Mouse (Mus musculus) T-helper 1 cell (primary cell): ENCODE measurements around the gene S100a4.

Experiments used
- in situ Hi-C: fragments of 300-600 bp; cut with MboI, MseI; formaldehyde crosslinking; loops from one replicate; pipeline ENCODE4 v1.15.1; 2025; ENCODE audit warnings: high pct_unique_total_duplicates

S100a4 gene

GRCm38 (mm10) chr3:90598212-90598611, 5.4 kb upstream of the S100a4 start:
- in situ Hi-C loops, result no loop called here

GRCm38 (mm10) chr3:90599401-90599800, 4.2 kb upstream of the S100a4 start:
- in situ Hi-C loops, result no loop called here

- in situ Hi-C loops, result no loop called here
These were observed 3.5 kb upstream of the S100a4 start for GRCm38 (mm10) chr3:90600036-90600435.

GRCm38 (mm10) chr3:90600458-90601195, 2.9 kb upstream of the S100a4 start:
- in situ Hi-C loops, result no loop called here

GRCm38 (mm10) chr3:90601486-90602110, 2.0 kb upstream of the S100a4 start, which contains the start of gene Gm42674:
Gm42674 (plus strand) TSS chr3:90601904.
- in situ Hi-C loops, result no loop called here

GRCm38 (mm10) chr3:90604416-90604815, 845 bp downstream of the S100a4 start:
- in situ Hi-C loops, result no loop called here

GRCm38 (mm10) chr3:90605049-90605448, 1.5 kb downstream of the S100a4 start:
- in situ Hi-C loops, result no loop called here

- in situ Hi-C loops, result no loop called here
These were observed 2.2 kb downstream of the S100a4 start for GRCm38 (mm10) chr3:90605736-90606135.

GRCm38 (mm10) chr3:90606185-90606584, 2.6 kb downstream of the S100a4 start:
- in situ Hi-C loops, result no loop called here

GRCm38 (mm10) chr3:90607361-90607760, 3.8 kb downstream of the S100a4 start:
- in situ Hi-C loops, result no loop called here

GRCm38 (mm10) chr3:90608223-90608622, 4.7 kb downstream of the S100a4 start, which contains the start of gene S100a5:
S100a5 (plus strand) TSS chr3:90608523.
- in situ Hi-C loops, result no loop called here

GRCm38 (mm10) chr3:90609102-90609501, 5.5 kb downstream of the S100a4 start:
- in situ Hi-C loops, result no loop called here

GRCm38 (mm10) chr3:90611494-90611893, 7.9 kb downstream of the S100a4 start:
- in situ Hi-C loops, result loop anchor here (5.0 kb wide), 1 partner anchor 34 kb away; no protein-coding TSS in a partner anchor

GRCm38 (mm10) chr3:90612061-90612460, 8.5 kb downstream of the S100a4 start:
- in situ Hi-C loops, result loop anchor here (5.0 kb wide), 1 partner anchor 35 kb away; no protein-coding TSS in a partner anchor

- in situ Hi-C loops, result loop anchor here (5.0 kb wide), 1 partner anchor 36 kb away; no protein-coding TSS in a partner anchor
These were observed 9.2 kb downstream of the S100a4 start, which contains the start of gene S100a6 for GRCm38 (mm10) chr3:90612728-90613291. S100a6 (plus strand) TSS chr3:90612882.

GRCm38 (mm10) chr3:90613461-90614147, 10.0 kb downstream of the S100a4 start:
- in situ Hi-C loops, result loop anchor here (5.0 kb wide), 1 partner anchor 36 kb away; no protein-coding TSS in a partner anchor

GRCm38 (mm10) chr3:90614148-90614530, 10.6 kb downstream of the S100a4 start:
- in situ Hi-C loops, result loop anchor here (5.0 kb wide), 1 partner anchor 37 kb away; no protein-coding TSS in a partner anchor

- in situ Hi-C loops, result loop anchor here (5.0 kb wide), 1 partner anchor 37 kb away; no protein-coding TSS in a partner anchor
These were observed 11.2 kb downstream of the S100a4 start for GRCm38 (mm10) chr3:90614611-90615251.

GRCm38 (mm10) chr3:90615415-90615814, 11.8 kb downstream of the S100a4 start:
- in situ Hi-C loops, result no loop called here

- in situ Hi-C loops, result no loop called here
These were observed 12.3 kb downstream of the S100a4 start for GRCm38 (mm10) chr3:90615911-90616310.

- in situ Hi-C loops, result no loop called here
These were observed 14.0 kb downstream of the S100a4 start for GRCm38 (mm10) chr3:90617586-90617985.
